Mouse (Mus musculus): ENCODE measurements around the gene Actr5.

- TF ChIP-seq POLR2A (IDR thresholded peaks at IDR 0.05; ENCODE audit: low read depth, low read length) (no peak), CTCF (IDR thresholded peaks at IDR 0.05; ENCODE audit: extremely low read depth, insufficient read depth, insufficient read length, insufficient replicate concordance) (no peak)
Measured at GRCm38 (mm10) chr2:158611326-158611719, 13.4 kb upstream of the Actr5 start.

Measured in spleen, adult 2 months (tissue).